Mouse (Mus musculus) brain, embryonic 14.5 days (tissue): ENCODE results near the gene Tex10. TPM values are rescaled to one million over a fixed set of nuclear protein-coding genes. Genes with fewer than 3 reads are reported as not detected.

ENCODE experiments used
- DNase-seq: peaks from one replicate; pipeline ENCODE4 v3.0.0-alpha.2; 2011; ENCODE audit warnings: low read depth
- CTCF ChIP-seq: fragments of 200-500 bp; IDR thresholded peaks from 2 replicates; pipeline ENCODE4 v1.5.1; 2012; ENCODE audit warnings: inconsistent platforms, mild to moderate bottlenecking, moderate library complexity, borderline replicate concordance; ENCODE audit not compliant: insufficient read depth, insufficient read length; ENCODE audit errors: extremely low read depth
- POLR2A ChIP-seq: fragments of 200-500 bp; IDR thresholded peaks from 2 replicates; pipeline ENCODE4 v1.6.1; 2012; ENCODE audit warnings: mild to moderate bottlenecking, inconsistent platforms, borderline replicate concordance; ENCODE audit not compliant: poor library complexity, insufficient read depth, insufficient read length, severe bottlenecking; ENCODE audit errors: extremely low read depth
- polyA plus RNA-seq: library from polyadenylated mRNA; depleted of rRNA; stranded (reverse); fragments of >200 nt; gene quantifications from 2 replicates; pipeline ENCODE4 v1.2.3, GENCODE M21; 2012; rRNA removed

Tex10 gene
- polyA plus RNA-seq, 1 experiment: 28.7 TPM

- TF ChIP-seq CTCF: peak; percentile 75; the same call in 1 of the 2 replicates
- TF ChIP-seq POLR2A: no peak
- peak; percentile 94 for DNase-seq
Measured at GRCm38 (mm10) chr4:48380940-48381339, 92.3 kb downstream of the Tex10 start.

Other genes starting within 250 kb of the Tex10 start
- 25.0 and 28.8 TPM in 2 replicates for gene Erp44, start 193.9 kb downstream of the Tex10 start, polyA plus RNA-seq
- 6.6 and 7.5 TPM in 2 replicates for gene Invs, start 193.7 kb downstream of the Tex10 start, polyA plus RNA-seq
- 54.0 and 55.9 TPM in 2 replicates for gene Msantd3, start 66.5 kb upstream of the Tex10 start, polyA plus RNA-seq
- 297 and 335 TPM in 2 replicates for gene Tmeff1, start 111.7 kb upstream of the Tex10 start, polyA plus RNA-seq
- gene Cavin4, start 190.1 kb upstream of the Tex10 start, polyA plus RNA-seq: 2.3 and 3.4 TPM in 2 replicates